Mouse (Mus musculus): ENCODE results near the gene Slc25a30.

Slc25a30 gene

DNA sequence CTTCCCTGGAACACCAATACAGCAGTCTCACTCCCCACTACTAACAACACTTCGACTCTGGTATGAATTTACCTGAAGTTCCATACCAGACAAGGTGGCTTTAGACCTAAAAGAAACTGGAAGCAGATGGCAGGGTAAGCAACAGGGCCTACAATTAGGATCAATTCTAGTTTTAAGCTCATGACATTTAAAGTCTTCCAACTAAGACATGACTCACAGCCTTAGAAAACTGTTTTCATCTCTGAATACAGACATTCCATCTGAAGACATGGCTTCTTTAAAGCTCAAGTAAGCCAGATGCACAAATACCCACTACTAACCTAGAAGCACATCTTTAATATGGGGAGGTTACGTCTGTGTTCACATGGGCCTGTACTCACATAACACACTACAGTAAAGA, 38.9 kb downstream of the Slc25a30 start:
- no peak for DNase-seq (ENCODE audit: low spot score)

DNA sequence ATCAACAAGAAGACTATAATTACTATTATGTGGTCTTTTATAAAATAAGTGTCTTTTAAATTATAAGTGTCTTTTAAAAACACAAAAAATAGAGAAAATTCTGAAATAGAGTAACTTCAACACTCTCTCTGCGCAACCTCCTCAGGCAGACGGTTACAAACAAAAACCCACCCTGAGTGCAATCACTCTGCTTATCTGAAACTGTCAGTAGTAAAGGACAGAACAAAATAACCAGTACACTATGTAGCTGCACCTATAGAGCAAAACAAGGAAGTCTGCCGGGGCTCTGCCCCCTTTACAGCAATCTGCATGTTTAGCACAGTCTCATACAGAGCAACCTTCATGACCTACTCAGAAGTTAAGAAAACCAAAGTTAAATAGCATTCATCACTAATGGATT, 44.9 kb downstream of the Slc25a30 start:
- DNase-seq (ENCODE audit: low spot score): no peak

DNA sequence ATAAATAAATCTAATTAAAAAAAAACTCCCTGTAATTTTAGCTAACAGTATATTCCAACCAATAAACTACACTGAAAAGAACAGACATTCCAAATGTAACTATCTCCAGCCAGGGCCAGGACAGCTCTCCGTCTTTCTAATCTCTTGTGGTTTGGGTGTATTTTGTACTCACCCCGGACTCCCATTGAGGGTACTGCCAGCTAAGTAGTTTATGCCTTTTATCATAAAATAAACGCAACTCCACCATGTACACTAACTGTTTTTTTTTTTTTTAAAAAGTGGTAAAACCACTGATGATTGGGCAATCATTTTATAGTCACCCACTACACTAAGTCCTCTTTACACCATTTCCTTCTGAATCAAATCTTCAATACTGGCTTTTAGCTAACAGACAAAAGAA, 51.2 kb downstream of the Slc25a30 start:
- no peak for DNase-seq (ENCODE audit: low spot score)

DNA sequence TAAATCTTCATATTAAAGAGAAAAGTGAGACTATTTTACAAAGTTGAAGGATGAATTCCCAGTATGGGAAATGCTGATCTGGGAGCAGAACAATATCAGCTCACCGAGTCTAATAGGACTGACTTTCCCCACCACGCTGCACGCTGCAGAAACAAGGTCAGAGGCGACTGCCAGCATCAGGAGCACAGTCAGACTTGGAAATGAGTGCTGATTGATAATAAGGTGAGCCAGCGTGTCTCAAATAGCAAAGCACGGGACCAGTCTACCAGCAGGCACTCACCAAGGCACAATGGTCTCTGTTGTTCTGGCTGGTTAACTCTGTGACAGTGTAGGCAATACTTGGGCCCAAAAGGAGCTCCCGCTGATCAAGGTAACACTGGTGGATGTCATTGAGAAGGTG, 54.2 kb downstream of the Slc25a30 start:
- no peak for DNase-seq (ENCODE audit: low spot score)

DNA sequence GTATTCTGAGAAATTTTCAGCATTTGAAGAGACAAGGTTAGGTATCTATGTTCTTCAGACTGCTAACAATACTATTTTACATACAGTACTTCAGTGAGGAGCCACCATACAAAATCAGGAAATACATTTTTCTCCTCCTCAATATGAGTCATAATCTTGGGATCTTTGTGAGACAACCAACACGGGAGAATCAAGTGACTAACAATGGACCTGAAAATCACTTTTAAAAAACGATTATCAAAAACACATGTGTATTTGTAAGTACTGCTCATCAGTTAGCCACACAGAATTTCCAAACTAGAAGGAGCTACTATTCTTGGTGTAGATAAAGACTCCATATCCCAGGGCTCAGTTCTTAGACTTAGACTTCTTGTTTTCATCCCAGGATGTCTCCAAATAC, 55.5 kb downstream of the Slc25a30 start:
- no peak for DNase-seq (ENCODE audit: low spot score)

DNA sequence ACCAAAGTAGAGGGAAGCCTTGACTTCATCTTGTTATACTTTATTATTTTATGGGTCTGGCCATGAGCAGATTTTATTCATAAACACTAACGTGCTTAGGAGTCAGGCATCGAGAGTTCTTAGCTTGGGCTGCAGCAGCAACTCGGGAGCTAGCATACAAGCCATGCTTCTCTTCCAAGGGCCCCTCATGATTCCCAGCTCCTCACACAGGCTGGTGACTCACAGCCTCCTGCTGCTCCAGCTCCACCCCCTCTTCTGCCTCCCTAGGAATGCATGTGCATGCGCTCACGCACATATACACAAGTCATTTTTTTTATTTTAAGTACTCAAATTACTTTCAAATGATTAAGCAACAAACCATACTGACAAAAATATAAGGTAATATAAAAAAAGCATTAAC, 58.7 kb downstream of the Slc25a30 start:
- no peak for DNase-seq (ENCODE audit: low spot score)

DNA sequence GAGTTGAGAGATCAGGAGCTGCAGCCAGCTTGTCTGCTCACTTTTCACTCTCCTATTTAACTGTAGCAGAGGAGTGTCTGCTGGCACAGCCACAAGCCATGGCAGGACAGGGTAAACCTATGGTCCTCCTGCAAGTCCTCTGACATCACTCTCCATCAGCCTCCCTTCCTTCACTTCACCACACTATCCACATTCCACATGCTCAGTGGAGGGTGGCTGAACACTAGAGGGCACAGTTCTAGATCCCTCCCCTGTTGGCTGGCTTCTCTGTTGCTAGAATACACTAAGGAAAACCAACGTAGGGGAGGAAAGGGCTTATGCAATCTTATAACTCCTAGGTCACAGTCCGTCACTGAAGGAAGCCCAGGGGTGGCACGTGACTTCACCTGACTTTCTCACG, 59.8 kb downstream of the Slc25a30 start:
- DNase-seq (ENCODE audit: low spot score): peak; percentile 24

DNA sequence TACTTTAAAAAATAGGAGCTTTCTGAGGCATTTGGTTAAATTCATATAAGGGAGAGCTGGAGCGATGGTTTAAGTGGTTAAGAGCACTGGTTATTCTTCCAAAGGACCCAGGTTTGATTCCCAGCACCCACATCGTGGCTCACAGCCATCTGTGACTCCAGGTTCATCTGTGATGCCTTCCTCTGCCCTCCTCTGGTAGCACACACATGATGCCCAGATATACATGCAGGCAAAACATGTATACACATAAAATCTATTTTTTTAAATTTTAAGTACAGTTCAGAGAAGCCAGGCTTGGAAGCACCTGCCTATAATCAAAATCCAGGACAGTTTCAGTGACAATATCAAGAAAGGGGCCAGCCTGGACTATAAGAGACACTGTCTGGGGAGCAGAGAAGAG, 64.0 kb downstream of the Slc25a30 start:
- DNase-seq (ENCODE audit: low spot score): no peak

DNA sequence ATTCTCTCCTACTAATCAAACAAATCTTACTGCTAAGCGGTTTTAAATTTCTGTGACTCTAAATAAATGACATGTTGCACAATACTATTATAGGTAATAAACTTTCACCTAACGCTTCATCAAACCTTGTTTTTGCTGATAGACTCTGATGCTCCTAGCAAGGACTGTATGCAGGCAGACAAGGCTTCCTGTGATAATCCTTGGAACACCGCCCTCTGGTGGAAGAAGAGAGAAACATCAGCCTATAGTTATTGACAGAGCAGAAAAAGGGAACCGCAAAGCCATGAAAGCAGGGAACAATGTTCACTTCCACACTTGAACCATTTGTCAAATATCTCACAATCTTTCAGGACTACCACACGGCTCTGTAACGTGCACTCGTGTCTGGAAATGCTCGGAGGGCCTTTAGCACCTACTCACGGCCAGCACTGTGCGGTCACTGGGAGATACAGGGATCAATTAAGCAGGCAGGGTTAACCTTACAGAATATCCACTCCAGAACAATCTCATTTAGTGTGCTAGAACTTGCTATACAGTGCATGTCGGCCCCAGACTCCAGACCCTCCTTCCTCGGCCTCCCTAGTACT, 64.8 kb downstream of the Slc25a30 start:
- DNase-seq (ENCODE audit: low spot score): peak; percentile 78

DNA sequence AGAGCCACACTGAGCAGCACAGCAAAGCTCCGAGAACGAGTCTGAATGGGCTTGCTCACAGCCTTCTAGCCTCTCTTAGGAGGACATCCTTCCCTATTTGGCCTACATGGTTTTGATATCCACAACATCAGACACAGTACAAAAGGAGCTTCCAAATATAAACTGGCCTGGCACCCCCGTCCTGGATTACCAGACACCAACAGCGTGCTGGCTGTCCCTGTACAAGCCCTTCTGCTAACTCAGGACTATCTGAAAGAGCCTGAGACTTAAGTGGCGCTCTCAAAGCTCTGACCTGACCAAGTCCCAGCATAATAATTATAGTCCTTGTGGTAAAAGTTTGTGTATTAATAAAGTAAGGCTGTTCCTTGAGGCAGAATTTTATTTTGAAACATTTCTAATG, 66.7 kb downstream of the Slc25a30 start:
- DNase-seq (ENCODE audit: low spot score): no peak

DNA sequence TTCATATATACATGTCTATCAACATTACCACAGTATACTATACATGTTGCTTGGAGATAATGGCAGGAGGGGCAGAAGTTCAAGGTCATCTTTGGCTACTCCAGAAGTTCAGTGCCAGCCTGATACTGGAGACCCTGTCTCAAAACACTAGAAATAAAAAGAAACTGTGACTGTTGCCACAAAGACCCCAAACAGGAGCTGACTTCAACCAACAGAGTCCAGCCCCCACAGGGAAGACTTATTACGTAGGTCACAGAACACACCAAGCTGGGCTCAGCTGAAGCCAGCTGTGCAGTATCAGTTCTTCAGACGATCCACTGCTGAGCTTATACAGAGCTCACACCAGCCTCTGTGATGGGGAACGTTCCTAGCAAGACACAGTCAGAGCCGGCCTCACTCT, 70.4 kb downstream of the Slc25a30 start:
- no peak for DNase-seq (ENCODE audit: low spot score)

DNA sequence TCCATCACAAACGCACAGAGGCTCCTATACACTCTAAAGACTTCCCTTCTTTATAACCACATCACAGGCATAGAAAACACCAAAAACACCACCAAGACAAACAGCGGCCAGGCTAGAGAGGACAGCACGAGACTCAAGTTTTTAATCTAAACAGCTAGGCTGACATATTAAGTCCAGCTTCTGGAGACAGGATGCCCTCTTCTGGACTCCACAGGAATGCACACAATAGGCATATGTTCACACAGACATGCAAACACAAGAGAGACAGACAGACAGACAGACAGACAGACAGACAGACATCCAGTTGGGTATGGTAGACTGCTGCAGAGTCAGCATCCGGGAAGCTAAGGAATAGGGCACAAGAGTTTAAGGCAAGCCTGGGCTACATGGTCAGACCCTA, 73.2 kb downstream of the Slc25a30 start:
- no peak for DNase-seq (ENCODE audit: low spot score)

DNA sequence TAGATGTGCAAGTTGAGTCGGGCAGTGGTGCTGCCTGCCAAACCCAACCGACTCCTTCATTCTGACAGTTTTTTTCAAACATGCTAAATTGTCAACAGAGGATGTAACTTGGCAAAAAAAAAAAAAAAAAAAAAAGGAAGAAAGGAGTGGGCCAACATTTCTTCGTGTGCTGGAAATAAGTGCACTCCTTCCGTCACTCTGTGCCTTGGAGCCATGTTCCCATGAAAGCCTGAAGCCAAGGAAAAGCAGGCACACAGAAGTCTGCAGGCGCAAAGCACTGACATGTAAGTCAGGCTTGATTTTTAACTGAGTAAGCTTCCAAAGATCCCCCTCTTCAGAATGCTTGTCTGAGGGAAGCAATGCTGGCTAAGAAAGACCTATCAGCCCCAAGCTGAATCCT, 74.2 kb downstream of the Slc25a30 start:
- no peak for DNase-seq (ENCODE audit: low spot score)

DNA sequence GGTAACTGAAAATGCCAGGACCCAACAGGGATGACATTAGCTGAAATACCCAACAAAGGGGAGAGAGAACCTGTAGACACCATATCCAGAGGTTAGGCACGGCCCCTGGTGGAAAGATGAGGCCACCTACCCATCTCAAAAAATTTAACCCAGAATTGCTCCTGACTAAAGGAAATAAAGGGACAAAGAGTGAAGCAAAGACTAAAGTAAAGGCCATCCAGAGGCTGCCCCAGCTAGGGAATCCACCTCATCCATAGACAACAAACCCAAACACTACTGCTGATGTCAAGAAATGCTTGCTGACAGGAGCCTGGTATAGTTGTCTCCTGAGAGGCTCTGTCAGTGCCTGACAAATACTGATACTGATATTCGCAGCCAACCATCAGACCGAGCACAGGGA, 75.1 kb downstream of the Slc25a30 start:
- DNase-seq (ENCODE audit: low spot score): no peak

Data from MN1 (cell line).